Mouse (Mus musculus) testis, adult 2 months (tissue): Measurements from ENCODE around the gene Rnd1. TPM values are rescaled to one million over a fixed set of nuclear protein-coding genes. Genes with fewer than 3 reads are reported as not detected.

Experiments used
- H3K27ac ChIP-seq: fragments of 200-500 bp; 2 replicates; pipeline ENCODE4 v1.5.1; 2012; ENCODE audit warnings: low read depth, low read length; ENCODE audit not compliant: control insufficient read depth, insufficient read depth
- H3K27me3 ChIP-seq: fragments of 200-500 bp; 2 replicates; pipeline ENCODE4 v1.6.1; 2012; ENCODE audit warnings: mild to moderate bottlenecking, low read length, moderate library complexity; ENCODE audit not compliant: control insufficient read depth, insufficient read depth
- H3K36me3 ChIP-seq: fragments of 200-500 bp; 2 replicates; pipeline ENCODE4 v1.6.1; 2012; ENCODE audit warnings: mild to moderate bottlenecking, low read length; ENCODE audit not compliant: control insufficient read depth, insufficient read depth
- H3K4me1 ChIP-seq: fragments of 200-500 bp; 2 replicates; pipeline ENCODE4 v1.6.1; 2012; ENCODE audit warnings: low read length; ENCODE audit not compliant: control insufficient read depth, insufficient read depth
- H3K4me3 ChIP-seq: fragments of 200-500 bp; 2 replicates; pipeline ENCODE4 v1.5.1; 2012; ENCODE audit warnings: low read depth, mild to moderate bottlenecking, low read length, moderate library complexity, mixed read lengths; ENCODE audit not compliant: control insufficient read depth
- CTCF ChIP-seq: fragments of 200-500 bp; IDR thresholded peaks from 2 replicates; pipeline ENCODE4 v1.5.1; 2012; ENCODE audit warnings: low read depth, mild to moderate bottlenecking, inconsistent platforms, low read length, moderate library complexity; ENCODE audit not compliant: control insufficient read depth, insufficient read depth, insufficient replicate concordance
- POLR2A ChIP-seq: fragments of 200-500 bp; IDR thresholded peaks from 2 replicates; pipeline ENCODE4 v1.6.1; 2012; ENCODE audit warnings: low read depth, mild to moderate bottlenecking, inconsistent platforms, low read length, moderate library complexity; ENCODE audit not compliant: control insufficient read depth
- polyA plus RNA-seq: library from polyadenylated mRNA; depleted of rRNA; stranded (reverse); fragments of >200 nt; gene quantifications from 2 replicates; pipeline ENCODE4 v1.2.3, GENCODE M21; 2012

Rnd1 gene
- polyA plus RNA-seq, 1 experiment = 0.32 TPM

GRCm38 (mm10) chr15:98629464-98629863 lies 47.8 kb downstream of the Rnd1 start:
- Histone ChIP-seq H3K4me3 (no peak overlapping the region), H3K36me3 (no peaks in the 10 kb centered on the region), H3K27ac (no peak overlapping the region), H3K4me1 (peaks cover 34% of the 10 kb centered on the region), H3K27me3 (peaks cover 9% of the 10 kb centered on the region)
- TF ChIP-seq CTCF (no peak), POLR2A (no peak)

- peaks cover 5% of the 10 kb centered on the region; the same call in 1 of the 2 replicates for H3K27me3 ChIP-seq
- no peak for TF ChIP-seq POLR2A
- no peak overlapping the region for H3K27ac ChIP-seq
- H3K4me3 ChIP-seq = peak overlapping the region; percentile 37
- no peaks in the 10 kb centered on the region for H3K36me3 ChIP-seq
- H3K4me1 ChIP-seq = peaks cover 29% of the 10 kb centered on the region
These were observed 48.5 kb downstream of the Rnd1 start for GRCm38 (mm10) chr15:98628589-98629254.

- no peak overlapping the region for H3K27ac ChIP-seq
- H3K27me3 ChIP-seq = 0 out of 2 replicates have a peak, but pooled peaks cover 2% of the 10 kb centered on the region
- no peak overlapping the region for H3K4me3 ChIP-seq
- H3K36me3 ChIP-seq = no peaks in the 10 kb centered on the region
- H3K4me1 ChIP-seq = peaks cover 21% of the 10 kb centered on the region
- TF ChIP-seq CTCF (no peak), POLR2A (no peak)
These were observed 50.6 kb downstream of the Rnd1 start for GRCm38 (mm10) chr15:98626487-98627212.

GRCm38 (mm10) chr15:98626078-98626477 lies 51.2 kb downstream of the Rnd1 start:
- Histone ChIP-seq H3K27ac (no peak overlapping the region), H3K4me3 (no peak overlapping the region), H3K27me3 (no peaks in the 10 kb centered on the region), H3K36me3 (no peaks in the 10 kb centered on the region), H3K4me1 (peaks cover 17% of the 10 kb centered on the region)
- TF ChIP-seq CTCF = no peak
- TF ChIP-seq POLR2A = no peak

- Histone ChIP-seq H3K27ac (no peak overlapping the region), H3K27me3 (no peaks in the 10 kb centered on the region), H3K4me1 (peaks cover 7% of the 10 kb centered on the region), H3K36me3 (no peaks in the 10 kb centered on the region), H3K4me3 (no peak overlapping the region)
- TF ChIP-seq POLR2A (no peak), CTCF (no peak)
These were observed 53.9 kb downstream of the Rnd1 start for GRCm38 (mm10) chr15:98623361-98623821.

GRCm38 (mm10) chr15:98622721-98623120 lies 54.5 kb downstream of the Rnd1 start:
- no peak overlapping the region for H3K27ac ChIP-seq
- H3K4me1 ChIP-seq = peaks cover 4% of the 10 kb centered on the region
- H3K4me3 ChIP-seq = no peak overlapping the region

GRCm38 (mm10) chr15:98622199-98622598 lies 55.1 kb downstream of the Rnd1 start:
- H3K4me3 ChIP-seq = no peak overlapping the region
- no peaks in the 10 kb centered on the region for H3K36me3 ChIP-seq
- peaks cover 4% of the 10 kb centered on the region for H3K4me1 ChIP-seq
- H3K27me3 ChIP-seq = no peaks in the 10 kb centered on the region
- no peak overlapping the region for H3K27ac ChIP-seq
- TF ChIP-seq CTCF (no peak), POLR2A (no peak)

More at GRCm38 (mm10) chr15:98622721-98623120, 54.5 kb downstream of the Rnd1 start:
- no peaks in the 10 kb centered on the region for H3K36me3 ChIP-seq
- TF ChIP-seq CTCF (no peak), POLR2A (no peak)
- H3K27me3 ChIP-seq = no peaks in the 10 kb centered on the region
